Mouse (Mus musculus): ENCODE measurements around the gene Il20.
A peak's percentile ranks its signal among the peaks of the same experiment; 100 is the strongest.

Gene Il20

GRCm38 (mm10) chr1:130911401-130912010, at the start of gene Il20:
TSS of gene Il20 (minus strand) at chr1:130911451.
- DNase-seq (ENCODE audit: low spot score in 2 of 2): no peak

- no peak for DNase-seq (ENCODE audit: low spot score in 2 of 2)
These were observed 35.7 kb upstream of the Il20 start for GRCm38 (mm10) chr1:130946920-130947319.

- DNase-seq (ENCODE audit: low spot score in 2 of 2): no peak
These were observed 30.6 kb upstream of the Il20 start for GRCm38 (mm10) chr1:130941801-130942200.

GRCm38 (mm10) chr1:130940065-130940687, 28.9 kb upstream of the Il20 start, which contains the start of gene Il19:
TSS of gene Il19 (minus strand) at chr1:130940115.
- no peak for DNase-seq (ENCODE audit: low spot score in 2 of 2)

- DNase-seq (ENCODE audit: low spot score in 2 of 2): no peak
These were observed 26.9 kb upstream of the Il20 start for GRCm38 (mm10) chr1:130938192-130938591.

- no peak for DNase-seq (ENCODE audit: low spot score in 2 of 2)
These were observed 25.9 kb upstream of the Il20 start for GRCm38 (mm10) chr1:130937170-130937569.

- DNase-seq (ENCODE audit: low spot score in 2 of 2): no peak
These were observed 25.1 kb upstream of the Il20 start for GRCm38 (mm10) chr1:130936351-130936750.

- DNase-seq (ENCODE audit: low spot score in 2 of 2): peak; percentile 9 to 62
These were observed 15.2 kb upstream of the Il20 start for GRCm38 (mm10) chr1:130926484-130926883.

- DNase-seq (ENCODE audit: low spot score in 2 of 2): no peak
These were observed 7.2 kb upstream of the Il20 start for GRCm38 (mm10) chr1:130918323-130918980.

- DNase-seq (ENCODE audit: low spot score in 2 of 2): no peak
These were observed 8.7 kb downstream of the Il20 start for GRCm38 (mm10) chr1:130902505-130902904.

GRCm38 (mm10) chr1:130894468-130894867, 16.8 kb downstream of the Il20 start:
- no peak for DNase-seq (ENCODE audit: low spot score in 2 of 2)

- no peak for DNase-seq (ENCODE audit: low spot score in 2 of 2)
These were observed 17.8 kb downstream of the Il20 start for GRCm38 (mm10) chr1:130893329-130894040.

- DNase-seq (ENCODE audit: low spot score in 2 of 2): no peak
These were observed 18.8 kb downstream of the Il20 start for GRCm38 (mm10) chr1:130892446-130892845.

- DNase-seq (ENCODE audit: low spot score in 2 of 2): no peak
These were observed 23.9 kb downstream of the Il20 start, which contains the start of gene Il24 for GRCm38 (mm10) chr1:130887354-130887753. TSS of gene Il24 (minus strand) at chr1:130887454.

GRCm38 (mm10) chr1:130883146-130883545, 28.1 kb downstream of the Il20 start:
- DNase-seq (ENCODE audit: low spot score in 2 of 2): no peak

- DNase-seq (ENCODE audit: low spot score in 2 of 2): no peak
These were observed 31.3 kb downstream of the Il20 start for GRCm38 (mm10) chr1:130879927-130880326.

GRCm38 (mm10) chr1:130877889-130878614, 33.2 kb downstream of the Il20 start:
- peak in 1 of 2 experiments; percentile 40 for DNase-seq (ENCODE audit: low spot score in 2 of 2)

GRCm38 (mm10) chr1:130876931-130877509, 34.2 kb downstream of the Il20 start:
- peak in 1 of 2 experiments; percentile 37 for DNase-seq (ENCODE audit: low spot score in 2 of 2)

GRCm38 (mm10) chr1:130875910-130876309, 35.3 kb downstream of the Il20 start:
- DNase-seq (ENCODE audit: low spot score in 2 of 2): no peak

GRCm38 (mm10) chr1:130875139-130875538, 36.1 kb downstream of the Il20 start:
- no peak for DNase-seq (ENCODE audit: low spot score in 2 of 2)

GRCm38 (mm10) chr1:130872912-130873311, 38.3 kb downstream of the Il20 start:
- DNase-seq (ENCODE audit: low spot score in 2 of 2): peak in 1 of 2 experiments; percentile 6
